Mouse (Mus musculus): ENCODE measurements around the gene Trim11. TPM values are rescaled to one million over a fixed set of nuclear protein-coding genes. Genes with fewer than 3 reads are reported as not detected.

Gene Trim11
- polyA plus RNA-seq, 3 experiments from 2014 or later = 18.8 to 24.0 (median 20.3) TPM

DNA sequence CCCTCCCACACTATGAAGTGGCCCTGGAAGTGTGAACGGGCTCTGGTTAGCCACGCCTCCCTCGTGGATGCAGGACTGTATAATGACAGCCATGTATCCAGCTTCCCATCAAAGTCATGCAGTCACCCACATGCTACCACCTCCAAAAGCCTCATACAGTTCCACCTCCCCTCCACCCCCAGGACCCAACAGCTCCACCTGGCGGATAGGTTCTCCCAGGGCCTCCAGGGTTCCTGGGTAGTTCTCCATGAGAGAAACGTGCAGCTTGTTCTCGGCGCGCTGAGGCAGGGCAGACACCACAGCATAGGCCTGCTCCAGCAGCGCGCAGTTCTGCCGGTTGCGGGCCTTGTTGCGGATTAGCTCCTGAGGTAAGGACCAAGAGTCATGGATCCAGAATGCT lies 51.1 kb downstream of the Trim11 start:
- no peak for ATAC-seq

Other genes starting within 250 kb of the Trim11 start
- gene Olfr317, start 238.9 kb upstream of the Trim11 start, polyA plus RNA-seq (2017; shearing (Covaris generic)) = not detected
- not detected for gene Olfr316, start 225.4 kb upstream of the Trim11 start, polyA plus RNA-seq (2017; shearing (Covaris generic))
- gene Olfr315, start 204.9 kb upstream of the Trim11 start, polyA plus RNA-seq (2017; shearing (Covaris generic)) = not detected
- not detected for gene Olfr314, start 195.1 kb upstream of the Trim11 start, polyA plus RNA-seq (2017; shearing (Covaris generic))
- gene Fam183b, start 176.1 kb upstream of the Trim11 start, polyA plus RNA-seq (2017; shearing (Covaris generic)) = not detected
- gene Olfr313, start 163.1 kb upstream of the Trim11 start, polyA plus RNA-seq (2017; shearing (Covaris generic)) = not detected
- under 1 TPM in 1 of 3 experiments, not detected in 2; 0.13 TPM for gene Olfr312, start 148.9 kb upstream of the Trim11 start, polyA plus RNA-seq (2017; shearing (Covaris generic))
- not detected for gene Olfr311, start 138.8 kb upstream of the Trim11 start, polyA plus RNA-seq (2017; shearing (Covaris generic))
- gene Gm12258, start 130.9 kb upstream of the Trim11 start, polyA plus RNA-seq (2017; shearing (Covaris generic)) = 10 to 100 TPM in 1 of 3 experiments, 1 to 10 TPM in 2; 3.3 to 11.0 (median 8.5) TPM
- gene 2810021J22Rik, start 110.9 kb upstream of the Trim11 start, polyA plus RNA-seq (2017; shearing (Covaris generic)) = 10 to 100 TPM in 2 of 3 experiments, 1 to 10 TPM in 1; 7.3 to 12.4 (median 11.2) TPM
- gene Zfp39, start 73.9 kb upstream of the Trim11 start, polyA plus RNA-seq (2017; shearing (Covaris generic)) = 1 to 10 TPM; 7.8 to 9.5 (median 8.9) TPM
- not detected for gene Btnl10, start 60.2 kb upstream of the Trim11 start, polyA plus RNA-seq (2017; shearing (Covaris generic))
- gene Rnf187, start 39.2 kb upstream of the Trim11 start, polyA plus RNA-seq (2017; shearing (Covaris generic)) = 10 to 100 TPM; 12.8 to 24.5 (median 15.7) TPM
- 1 to 10 TPM; 2.9 to 5.2 (median 4.3) TPM for gene Hist3h2ba, start 29.2 kb upstream of the Trim11 start, polyA plus RNA-seq (2017; shearing (Covaris generic))
- 1 to 10 TPM; 3.1 to 5.0 (median 4.2) TPM for gene Hist3h2a, start 23.4 kb upstream of the Trim11 start, polyA plus RNA-seq (2017; shearing (Covaris generic))
- under 1 TPM in 2 of 3 experiments, not detected in 1; 0.14 to 0.40 TPM for gene Trim17, start 23.4 kb upstream of the Trim11 start, polyA plus RNA-seq (2017; shearing (Covaris generic))
- not detected for gene Obscn, start 158.3 kb downstream of the Trim11 start, polyA plus RNA-seq (2017; shearing (Covaris generic))
- 1 to 10 TPM; 1.3 to 1.5 (median 1.4) TPM for gene Iba57, start 185.6 kb downstream of the Trim11 start, polyA plus RNA-seq (2017; shearing (Covaris generic))
- not detected for gene Gjc2, start 205.1 kb downstream of the Trim11 start, polyA plus RNA-seq (2017; shearing (Covaris generic))
- gene Guk1, start 214.1 kb downstream of the Trim11 start, polyA plus RNA-seq (2017; shearing (Covaris generic)) = 10 to 100 TPM; 58.6 to 65.6 (median 60.5) TPM
- 10 to 100 TPM; 43.4 to 49.1 (median 46.7) TPM for gene Mrpl55, start 224.4 kb downstream of the Trim11 start, polyA plus RNA-seq (2017; shearing (Covaris generic))
- gene 2310033P09Rik, start 230.2 kb downstream of the Trim11 start, polyA plus RNA-seq (2017; shearing (Covaris generic)) = 10 to 100 TPM; 19.6 to 22.1 (median 19.8) TPM

Measured in inflammation-experienced regulatory T-cells, adult 6 months (primary cell).